Mouse (Mus musculus) urinary bladder, postnatal 36 days (tissue): ENCODE data around the gene Siah2.
A peak's percentile ranks its signal among the peaks of the same experiment; 100 is the strongest.

Experiments used
- DNase-seq, 2 experiments: peaks; one replicate each; pipeline ENCODE4 v3.0.0; 2022; ENCODE audit warnings: low spot score in 2 of 2, mixed read lengths in 1 of 2

Siah2 gene

DNA sequence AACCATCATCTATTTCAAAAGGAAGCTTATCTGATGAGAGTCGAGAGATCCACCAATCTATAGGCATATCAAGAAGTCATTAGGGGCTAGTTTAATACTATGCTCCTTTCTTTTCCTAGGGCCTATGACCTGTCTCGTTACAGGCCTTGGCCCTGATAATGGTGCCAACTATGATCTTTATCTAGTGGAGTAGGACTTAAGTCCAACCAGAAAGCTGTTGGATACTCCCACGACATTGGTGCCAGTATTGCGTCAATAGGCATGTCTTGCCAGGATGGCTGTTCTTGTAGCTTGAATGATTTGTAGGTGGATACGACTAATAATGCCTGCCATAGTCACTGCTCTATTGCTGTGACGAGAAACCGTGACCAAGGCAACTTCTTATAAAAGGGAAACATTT lies 28.2 kb downstream of the Siah2 start:
- DNase-seq: no peak

DNA sequence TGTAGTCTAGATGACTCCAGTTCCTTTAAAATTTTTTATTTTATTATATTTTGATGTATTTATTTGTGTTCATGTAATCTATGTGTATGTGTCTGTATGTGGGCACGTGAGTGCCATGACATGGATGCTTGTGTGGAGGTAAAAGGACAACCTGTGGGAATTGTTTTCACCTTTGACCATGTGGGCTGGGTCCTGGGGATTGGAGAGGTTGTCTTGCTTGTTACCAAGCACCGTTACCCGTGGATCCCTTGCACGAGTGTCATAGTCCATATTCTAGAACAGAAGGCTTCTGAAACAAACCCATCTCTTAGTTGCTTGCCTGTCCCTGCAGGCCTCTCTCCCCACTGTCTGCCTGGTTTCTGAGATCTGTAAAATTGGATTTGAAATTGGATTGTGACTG lies 31.6 kb downstream of the Siah2 start:
- DNase-seq: no peak

DNA sequence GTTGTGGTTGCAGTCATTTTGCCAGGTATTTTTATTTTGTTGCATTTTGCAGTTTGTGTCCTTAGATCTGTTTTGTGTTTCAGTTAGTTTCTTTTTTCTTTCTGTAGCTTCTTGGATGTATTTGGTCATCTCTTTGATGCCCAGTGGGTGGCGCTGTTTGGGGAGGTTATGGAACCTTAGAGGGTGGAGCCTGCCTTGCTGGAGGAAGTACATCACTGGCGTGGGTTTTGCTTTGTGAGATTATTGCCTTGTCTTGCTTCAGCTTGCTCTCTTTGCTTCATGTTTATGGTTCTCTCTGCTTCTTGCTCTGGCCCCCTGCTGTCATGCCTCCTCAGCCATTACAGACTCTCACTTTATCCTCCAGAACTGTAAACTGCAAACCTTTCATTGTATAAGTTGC lies 34.8 kb downstream of the Siah2 start:
- peak; percentile 15 to 46 for DNase-seq

DNA sequence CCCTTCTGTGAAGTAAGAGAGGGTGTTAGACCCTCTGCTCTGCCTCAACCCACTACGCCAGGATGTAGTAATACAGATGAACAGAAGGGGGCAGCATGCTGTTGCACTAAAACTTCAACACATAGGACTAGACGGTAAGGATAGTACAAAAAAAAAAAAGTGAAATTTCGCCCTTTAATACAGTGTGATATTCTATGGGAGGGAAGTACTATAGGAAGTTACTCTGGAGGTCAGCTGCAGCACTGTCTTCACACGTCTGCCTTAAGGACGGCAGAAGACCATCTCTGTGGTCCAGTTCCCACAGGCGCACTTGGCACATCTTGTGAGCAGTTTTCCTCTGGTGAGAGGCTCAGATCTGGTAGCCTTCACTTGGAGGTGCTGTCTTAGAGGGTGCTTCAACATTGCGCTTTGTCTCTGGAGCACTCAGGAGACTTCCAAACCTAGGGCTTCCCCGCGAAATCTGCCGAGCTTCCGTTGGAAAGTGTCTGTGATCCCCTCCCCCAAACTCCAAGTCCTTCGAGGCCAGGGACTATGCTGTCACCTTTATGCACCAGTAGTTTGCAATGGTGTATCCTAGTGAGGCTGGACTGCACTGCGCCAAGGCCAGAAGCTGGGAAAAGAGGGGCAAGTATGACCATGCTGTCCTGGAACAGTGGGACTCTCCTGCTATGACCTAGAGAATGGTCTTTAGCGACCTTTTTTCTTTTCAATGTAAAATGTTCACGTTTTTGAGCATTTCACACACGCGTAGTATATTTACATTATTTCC lies 36.7 kb downstream of the Siah2 start:
- peak; percentile 24 to 52 for DNase-seq

DNA sequence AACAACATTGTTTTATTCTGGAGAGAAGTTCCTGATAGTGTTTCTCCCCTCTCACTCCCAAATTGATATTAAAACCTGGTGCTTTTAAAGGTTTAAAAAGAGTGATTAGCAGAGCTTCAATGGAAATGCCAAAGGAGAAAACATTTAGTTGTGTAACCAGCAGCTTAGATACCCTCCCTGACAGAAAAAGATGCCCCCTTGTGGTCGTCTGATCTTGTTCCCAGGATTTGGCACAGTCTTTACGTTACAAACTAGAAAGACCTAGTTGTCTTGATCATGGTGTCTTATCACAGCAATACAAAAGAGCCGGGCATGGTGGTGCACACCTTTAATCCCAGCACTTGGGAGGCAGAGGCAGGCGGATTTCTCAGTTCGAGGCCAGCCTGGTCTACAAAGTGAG lies 38.3 kb downstream of the Siah2 start:
- peak in 1 of 2 experiments; percentile 14 for DNase-seq

DNA sequence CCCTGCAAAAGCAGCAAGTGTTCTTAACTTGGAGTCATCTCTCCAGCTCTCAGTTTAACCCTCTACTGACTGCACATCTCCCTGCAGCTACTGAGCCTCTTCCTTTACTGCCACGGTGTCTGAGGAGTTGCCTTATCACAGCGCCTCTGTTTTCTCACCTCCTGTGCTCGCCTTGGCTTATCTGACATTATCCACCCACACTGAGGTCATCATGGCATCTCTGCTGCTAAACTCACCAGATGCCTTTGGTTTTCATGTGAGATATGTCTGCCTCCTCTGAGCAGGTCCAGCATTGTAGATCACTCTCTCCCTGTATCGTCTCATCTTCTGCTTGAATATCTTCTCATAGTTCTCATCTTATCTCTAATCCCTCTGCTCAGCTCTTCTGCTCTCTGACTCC lies 41.9 kb downstream of the Siah2 start:
- no peak for DNase-seq

DNA sequence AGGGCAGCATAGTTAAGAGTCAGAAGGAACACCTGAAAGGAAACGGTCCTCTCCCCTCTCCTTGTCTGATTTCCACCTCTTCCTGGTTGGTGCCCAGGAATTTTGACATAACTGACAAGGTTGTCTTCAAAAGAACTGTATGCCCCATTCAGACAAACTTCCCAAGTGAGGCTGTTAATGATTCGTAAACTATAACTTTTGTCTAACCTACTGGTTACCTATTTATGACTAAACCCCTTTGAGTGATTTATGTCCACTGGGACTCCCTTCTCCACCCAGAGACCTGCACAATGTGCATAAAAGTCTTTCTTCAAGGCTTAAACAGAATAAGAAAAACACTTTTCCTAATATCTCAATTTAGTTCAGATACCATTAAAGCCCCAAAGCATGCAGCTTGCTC lies 45.0 kb downstream of the Siah2 start:
- DNase-seq: no peak

DNA sequence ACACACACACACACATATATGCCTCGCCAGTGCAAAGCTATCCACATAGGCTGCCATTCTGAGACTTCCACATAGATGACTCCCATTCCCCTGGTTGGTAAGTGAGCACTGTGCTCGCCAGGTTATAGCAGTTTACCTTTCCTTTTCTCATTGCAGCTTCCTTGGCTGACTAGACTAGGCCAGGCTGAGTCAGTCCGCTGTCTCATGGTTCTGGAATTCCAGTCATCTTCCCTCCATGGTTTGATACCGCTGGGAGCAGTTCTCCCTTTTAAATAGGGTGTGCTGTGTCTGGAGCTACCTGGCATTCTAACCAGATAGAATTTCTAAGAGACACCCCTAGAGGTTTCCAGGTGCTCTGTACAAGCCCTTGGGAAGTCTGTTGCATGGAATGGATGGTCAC lies 46.0 kb downstream of the Siah2 start:
- no peak for DNase-seq

DNA sequence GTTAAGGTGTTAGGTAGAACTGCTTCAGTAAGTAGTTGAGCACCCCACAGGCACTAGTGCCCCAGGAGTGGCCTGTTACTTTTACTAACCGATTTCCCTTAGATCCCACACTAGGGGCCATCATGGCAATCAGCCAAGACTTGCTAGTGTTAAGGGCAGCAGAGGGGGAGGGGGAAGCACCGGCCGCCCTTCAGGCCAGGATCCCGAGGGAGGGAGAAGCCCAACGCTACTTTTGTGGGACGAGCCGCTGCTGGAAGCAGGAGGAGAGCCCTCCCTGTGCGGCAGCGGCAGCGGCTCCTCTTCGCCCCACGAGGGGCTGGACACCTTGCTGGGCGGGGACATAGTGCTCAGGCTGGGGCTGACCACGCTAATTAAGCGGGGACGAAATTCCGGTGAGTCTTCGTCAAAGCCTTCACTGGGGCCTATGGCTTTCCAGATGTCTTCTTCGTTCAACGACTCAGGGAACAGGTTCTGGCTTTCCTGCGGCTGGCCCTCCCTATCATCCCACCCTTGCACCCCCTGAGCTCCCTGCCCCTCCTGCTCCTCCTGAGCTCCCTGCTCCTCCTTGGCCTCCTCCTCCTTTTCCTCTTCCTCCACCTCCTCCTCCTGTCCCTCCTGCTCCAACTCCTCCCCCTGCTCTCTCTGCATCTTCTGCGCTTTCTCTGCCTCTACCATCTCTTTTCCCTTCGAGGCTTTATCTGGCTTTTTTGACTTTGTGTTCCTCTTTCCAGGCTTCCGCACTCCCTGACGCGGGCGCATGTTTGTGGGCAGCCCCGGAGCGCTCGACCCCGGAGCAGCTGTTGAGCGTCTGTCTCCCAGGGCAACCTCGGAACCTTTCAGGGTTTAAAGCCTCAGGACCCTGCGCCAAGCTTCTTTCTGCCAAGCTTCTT lies 55.5 kb downstream of the Siah2 start, which contains the start of gene Erich6:
Erich6 (minus strand) TSS at position 802 of the 890 bp plus-strand sequence.
- DNase-seq: peak; percentile 2 to 30

DNA sequence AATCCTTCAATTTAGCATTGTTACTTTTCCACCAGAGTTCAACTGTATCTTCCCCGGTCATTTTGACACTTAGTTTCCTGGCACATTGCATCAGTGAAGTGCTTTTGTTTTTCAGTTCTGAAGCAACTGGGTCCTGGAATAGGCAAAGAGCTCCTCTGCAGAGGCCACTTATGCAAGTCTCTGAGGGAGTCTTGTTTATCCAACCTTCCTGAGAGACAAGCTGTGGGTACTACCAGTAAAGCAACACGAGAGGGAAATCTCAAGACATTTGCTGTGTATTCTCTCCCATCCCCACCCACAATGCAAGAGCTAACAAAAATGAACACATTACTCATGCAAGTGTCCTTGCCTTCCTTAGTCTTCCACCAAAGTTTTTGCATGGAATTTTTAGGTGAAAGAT lies 60.5 kb downstream of the Siah2 start:
- DNase-seq: no peak

DNA sequence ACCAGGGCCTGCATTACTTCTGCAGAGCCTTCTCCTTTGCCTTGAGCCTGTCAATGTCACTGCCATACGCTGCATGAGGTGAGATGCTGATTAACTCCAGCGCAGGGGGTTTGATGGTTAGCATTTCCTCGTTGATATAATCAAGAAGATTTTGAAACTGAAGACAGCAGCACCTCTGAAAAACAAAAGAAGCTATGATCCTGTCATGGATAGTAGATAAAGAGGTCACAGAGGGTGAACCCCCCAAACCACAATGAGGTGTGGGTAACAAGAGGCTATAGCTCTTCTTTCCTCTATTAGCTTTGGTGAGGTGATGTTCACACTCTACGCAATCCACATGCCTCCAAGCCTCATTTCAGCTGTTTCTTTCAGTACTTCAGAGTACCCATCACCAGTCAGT lies 67.2 kb downstream of the Siah2 start:
- DNase-seq: no peak
